8 mouse cellular contexts compared by ENCODE assay signal in the genomic region with DNA sequence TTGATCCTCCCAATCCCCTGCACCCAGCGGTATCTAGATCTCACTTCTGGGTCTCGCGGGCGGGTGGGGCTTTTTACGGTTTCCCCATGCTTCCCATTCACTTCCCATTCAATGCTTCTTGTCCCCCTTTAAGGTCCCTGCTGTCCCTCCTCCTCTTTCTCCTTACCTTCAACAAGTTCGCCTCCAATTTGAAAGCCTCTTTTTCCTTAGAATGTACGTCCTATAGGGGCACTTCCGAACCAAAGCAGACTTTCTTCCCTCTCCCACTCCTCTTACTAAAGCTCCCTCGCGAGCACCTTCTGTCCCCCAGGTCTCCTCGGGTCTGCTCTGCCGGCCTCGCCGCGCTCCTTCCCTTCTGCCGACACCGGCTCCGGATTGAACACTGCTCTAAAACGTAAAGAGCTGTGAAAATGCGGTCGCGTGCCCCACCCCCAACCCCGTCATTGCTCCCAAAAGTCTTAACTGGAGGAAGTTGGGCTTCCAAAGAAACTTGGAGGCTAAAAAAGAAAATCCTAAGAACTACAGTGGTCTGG. TPM values are rescaled to one million over a fixed set of nuclear protein-coding genes. Genes with fewer than 3 reads are reported as not detected.
A peak's percentile ranks its signal among the peaks of the same experiment; 100 is the strongest.
DNase-seq lines count a peak whose midpoint lies in the region; ATAC-seq and TF ChIP-seq lines count a peak whose summit lies in the region.

Gene Gata3 (minus strand): TSS at position 384 of the 533 bp plus-strand sequence.

- no peak within 1 kb of the TSS for H3K27ac ChIP-seq in heart, embryonic 11.5 days (ENCODE audit: low read depth, low read length)
- no peak within 1 kb of the TSS for H3K27ac ChIP-seq in forebrain, embryonic 14.5 days (ENCODE audit: low read depth, low read length)
- no peak within 1 kb of the TSS for H3K27ac ChIP-seq in macrophage

- H3K27me3 ChIP-seq in heart, embryonic 11.5 days (ENCODE audit: control insufficient read depth, insufficient read depth, low read length): peaks cover 92% of the 10 kb centered on the region
- peaks cover 96% of the 10 kb centered on the region for H3K27me3 ChIP-seq in E14TG2a.4 (ENCODE audit: insufficient read depth, low read length)
- H3K27me3 ChIP-seq in forebrain, embryonic 14.5 days (replicated peaks; ENCODE audit: control insufficient read depth, insufficient read depth, low read length): peaks cover 87% of the 10 kb centered on the region

- H3K36me3 ChIP-seq in heart, embryonic 11.5 days (ENCODE audit: control insufficient read depth, insufficient read depth, low read length): no peaks in the 10 kb centered on the region
- H3K36me3 ChIP-seq in E14TG2a.4 (ENCODE audit: insufficient read depth, low read length): no peaks in the 10 kb centered on the region
- no peaks in the 10 kb centered on the region for H3K36me3 ChIP-seq in forebrain, embryonic 14.5 days (ENCODE audit: control insufficient read depth, insufficient read depth, low read length)
- H3K36me3 ChIP-seq in macrophage (ENCODE audit: inconsistent target): no peaks in the 10 kb centered on the region

- peak within 1 kb of the TSS; percentile 39 for H3K4me3 ChIP-seq in heart, embryonic 11.5 days (ENCODE audit: low read depth, low read length)
- H3K4me3 ChIP-seq in E14TG2a.4 (replicated peaks; ENCODE audit: low read length) (peak within 1 kb of the TSS; percentile 73), macrophage (ENCODE audit: inconsistent target) (peak within 1 kb of the TSS; percentile 20)
- H3K4me3 ChIP-seq in forebrain, embryonic 14.5 days (ENCODE audit: low read depth, low read length): 0 out of 2 replicates have a peak within 1 kb of the TSS, but pooled peaks have one; percentile 4

- intact Hi-C loops in left cerebral cortex, postnatal 4 days (cut with DNase I): loop anchor here (10.0 kb wide), 1 partner anchor 1135 kb away; no protein-coding TSS in a partner anchor

- peak within 1 kb of the TSS; percentile 69 for H3K4me2 ChIP-seq in heart, embryonic 11.5 days
- no peak within 1 kb of the TSS for H3K4me2 ChIP-seq in forebrain, embryonic 14.5 days (ENCODE audit: low read length)

- no peak for ATAC-seq in heart, embryonic 11.5 days (replicated peaks; ENCODE audit: insufficient number of reproducible peaks, low FRiP score, low TSS enrichment)
- ATAC-seq in forebrain, embryonic 14.5 days: no peak

- no peaks in the 10 kb centered on the region for H3K9me3 ChIP-seq in heart, embryonic 11.5 days (replicated peaks; ENCODE audit: control insufficient read depth, low read length)
- H3K9me3 ChIP-seq in E14TG2a.4 (ENCODE audit: low read length): no peaks in the 10 kb centered on the region
- H3K9me3 ChIP-seq in forebrain, embryonic 14.5 days (replicated peaks; ENCODE audit: control insufficient read depth, low read length): no peaks in the 10 kb centered on the region

- H3K4me1 ChIP-seq in heart, embryonic 11.5 days (ENCODE audit: control insufficient read depth, insufficient read depth, low read length): peaks cover 4% of the 10 kb centered on the region; the same call in 1 of the 2 replicates
- peaks cover 31% of the 10 kb centered on the region for H3K4me1 ChIP-seq in E14TG2a.4 (replicated peaks; ENCODE audit: low read depth, low read length)
- H3K4me1 ChIP-seq in forebrain, embryonic 14.5 days (ENCODE audit: control insufficient read depth, insufficient read depth, low read length): no peaks in the 10 kb centered on the region

- no peak for DNase-seq in heart, adult 18-20 months
- DNase-seq in forebrain, embryonic 14.5 days (ENCODE audit: low spot score): no peak
- DNase-seq in cerebellum, adult 8-10 months: no peak
- no peak for DNase-seq in left cerebral cortex, postnatal 4 days
- DNase-seq in frontal cortex, postnatal 25 days (ENCODE audit: low spot score in 2 of 2): no peak

- no peak within 1 kb of the TSS for H3K9ac ChIP-seq in heart, embryonic 11.5 days (ENCODE audit: low read depth, low read length)
- no peak within 1 kb of the TSS for H3K9ac ChIP-seq in forebrain, embryonic 14.5 days (ENCODE audit: low read length)

- WGBS in heart, embryonic 11.5 days (ENCODE audit: insufficient replicate concordance): under 1% methylated on average over 23 of the region's 23 CpGs
- WGBS in forebrain, embryonic 14.5 days: under 1% methylated on average over 23 of the region's 23 CpGs
- 3% methylated on average over 23 of the region's 23 CpGs for WGBS in macrophage (ENCODE audit: missing documents)

- no peak for TF ChIP-seq CTCF in E14TG2a.4 (conservative IDR thresholded peaks at IDR 0.05; ENCODE audit: low read length)

- H3K79me2 ChIP-seq in macrophage (ENCODE audit: inconsistent target): no peaks in the 10 kb centered on the region

RNA-seq across cellular contexts. Expression of gene Gata3, which starts in this region (rescaled TPM):
- polyA plus RNA-seq in heart, embryonic 11.5 days (2014; fragmentation: Nextera tagmentation; extraction: Ambion mirVana): 9.7 and 9.8 TPM in 2 replicates
- total RNA-seq in heart, adult 18-20 months (2021): 1 to 10 TPM in 1 of 2 experiments, under 1 TPM in 1; 0.62 to 1.0 TPM
- 1.4 and 2.2 TPM in 2 replicates for polyA plus RNA-seq in forebrain, embryonic 14.5 days (2014; fragmentation: Nextera tagmentation; extraction: Ambion mirVana)
- total RNA-seq in macrophage (2018; cell fraction: chromatin; rRNA removed): under 1 TPM in 1 of 26 experiments, not detected in 25; 0.32 TPM
- under 1 TPM in 3 of 26 experiments, not detected in 23; under 0.01 to 0.09 (median 0.03) TPM for total RNA-seq in macrophage (2018; cell fraction: cytosol; rRNA removed)
- total RNA-seq in macrophage (2018; cell fraction: nucleus; rRNA removed): under 1 TPM in 1 of 26 experiments, not detected in 25; 0.25 TPM
- 0.06 TPM in 1 of 3 replicates, not detected in the others for polyA plus RNA-seq in macrophage (2018)
- 1 to 10 TPM; 1.0 to 1.5 TPM for total RNA-seq in left cerebral cortex, postnatal 4 days (2021)

Comparison
In these comparisons a context has a peak if more than half of its experiments do, and no peak if none do; other contexts are left out.
1. H3K4me3 ChIP-seq: peak in every context shown above with its lines; median percentile 73 in E14TG2a.4; 39 in heart, embryonic 11.5 days; 20 in macrophage; 4 in forebrain, embryonic 14.5 days.